Mouse (Mus musculus) macrophage (primary cell): ENCODE data around the gene Radil. TPM values are rescaled to one million over a fixed set of nuclear protein-coding genes. Genes with fewer than 3 reads are reported as not detected.

Experiments
- H3K27ac ChIP-seq: fragments of 350-480 bp; formaldehyde crosslinking; 2 replicates; pipeline ENCODE4 v1.9.0; 2021
- H3K36me3 ChIP-seq: fragments of 350-480 bp; formaldehyde crosslinking; 2 replicates; pipeline ENCODE4 v1.9.0; 2021; ENCODE audit errors: inconsistent target
- H3K4me3 ChIP-seq: fragments of 350-480 bp; formaldehyde crosslinking; 2 replicates; pipeline ENCODE4 v1.9.0; 2021; ENCODE audit errors: inconsistent target
- H3K79me2 ChIP-seq: fragments of 350-480 bp; formaldehyde crosslinking; 2 replicates; pipeline ENCODE4 v1.9.0; 2021; ENCODE audit errors: inconsistent target
- WGBS: methylation state at CpG from one replicate; pipeline ENCODE4 v1.1.7; 2026; ENCODE audit warnings: inconsistent platforms; ENCODE audit not compliant: missing documents; 5-methylcytosine and 5-hydroxymethylcytosine counted together
- polyA plus RNA-seq: library from polyadenylated mRNA; stranded (reverse); fragments of 250-400 nt; gene quantifications from 3 replicates; pipeline ENCODE4 v1.2.4, GENCODE M21; 2018; ENCODE audit warnings: inconsistent platforms

Radil gene
- polyA plus RNA-seq, 1 experiment from 2014 or later: not detected

DNA sequence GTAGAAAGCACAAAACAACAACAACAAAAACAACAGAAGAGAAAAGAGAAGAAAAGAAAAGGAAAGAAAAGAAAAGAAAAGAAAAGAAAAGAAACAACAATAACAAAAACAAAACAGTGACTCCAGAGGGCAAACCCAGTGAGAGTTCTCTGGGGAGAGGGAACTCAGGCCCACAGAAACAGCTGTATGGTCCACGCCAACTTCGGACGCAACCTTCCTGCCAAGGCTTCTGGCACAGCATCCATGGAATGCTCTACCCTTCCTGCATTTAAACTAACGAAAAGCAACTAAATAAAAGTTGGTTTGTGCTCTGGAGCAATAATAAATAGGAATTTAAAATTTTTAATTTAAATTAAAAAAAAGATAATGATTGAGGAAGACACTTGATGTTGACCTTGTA lies 5.8 kb upstream of the Radil start:
- no peak overlapping the region for H3K4me3 ChIP-seq
- 89% methylated on average over 4 of the region's 4 CpGs for WGBS
- no peaks in the 10 kb centered on the region for H3K79me2 ChIP-seq
- no peaks in the 10 kb centered on the region for H3K36me3 ChIP-seq
- H3K27ac ChIP-seq: no peak overlapping the region

DNA sequence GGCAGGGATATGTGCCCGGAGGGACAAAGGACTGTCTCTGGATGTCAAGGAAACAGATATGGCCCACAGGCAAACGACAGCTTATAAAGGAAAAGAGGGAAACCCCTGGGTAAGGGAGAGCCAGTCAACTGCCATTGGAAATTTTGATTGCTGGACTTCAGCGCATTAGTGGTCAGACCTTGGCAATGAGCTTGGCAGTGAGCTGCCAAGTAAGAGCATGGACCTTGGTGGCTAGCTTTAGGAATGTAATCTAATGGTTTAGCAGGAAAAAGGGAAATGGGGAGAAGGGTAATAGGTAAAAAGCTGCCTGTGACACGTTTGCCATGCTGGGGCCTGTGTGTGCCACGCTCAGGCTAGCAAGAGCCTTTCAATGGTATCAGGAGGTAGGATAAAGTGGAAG lies 5.0 kb upstream of the Radil start:
- Histone ChIP-seq H3K27ac (no peak overlapping the region), H3K4me3 (no peak overlapping the region), H3K79me2 (no peaks in the 10 kb centered on the region), H3K36me3 (no peaks in the 10 kb centered on the region)
- WGBS: 68% methylated on average over 5 of the region's 5 CpGs

DNA sequence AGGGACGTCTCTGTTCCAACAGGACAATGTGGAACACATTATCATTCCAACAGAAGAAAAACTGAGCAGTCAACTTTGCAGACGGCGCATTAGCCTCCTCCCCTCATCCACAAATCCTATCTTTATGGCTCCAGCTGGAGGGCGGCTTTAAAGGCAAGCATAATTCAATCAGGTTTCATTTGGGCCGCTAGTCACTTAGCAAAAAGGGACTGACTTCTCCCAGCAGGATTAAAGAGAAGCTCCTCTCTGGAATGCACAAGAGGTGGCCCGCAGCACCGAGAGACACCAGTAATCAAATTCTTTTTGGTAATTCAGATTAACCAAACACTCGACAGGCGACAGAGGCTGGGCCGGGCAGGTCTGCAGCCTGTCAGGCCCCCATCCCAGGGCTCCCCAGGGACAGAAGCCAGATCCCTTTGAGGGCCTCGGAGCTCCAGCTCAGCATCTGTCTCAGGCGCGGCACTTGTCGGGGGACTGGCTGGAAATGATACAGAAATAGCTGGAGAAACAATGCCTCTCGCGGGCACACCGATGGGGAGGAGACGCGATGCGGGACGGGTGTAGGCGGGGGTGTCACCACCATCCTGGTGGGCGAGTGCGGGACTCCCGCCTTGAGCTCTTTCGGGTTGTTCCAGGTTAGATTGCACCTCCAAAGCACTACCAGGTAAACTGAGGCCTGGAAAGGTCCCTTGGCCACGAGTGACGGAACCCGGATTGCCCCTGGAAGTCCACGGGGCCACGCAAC lies 765 bp downstream of the Radil start:
- Histone ChIP-seq H3K4me3 (no peak overlapping the region), H3K27ac (no peak overlapping the region), H3K36me3 (no peaks in the 10 kb centered on the region), H3K79me2 (no peaks in the 10 kb centered on the region)
- 19% methylated on average over 31 of the region's 31 CpGs for WGBS

DNA sequence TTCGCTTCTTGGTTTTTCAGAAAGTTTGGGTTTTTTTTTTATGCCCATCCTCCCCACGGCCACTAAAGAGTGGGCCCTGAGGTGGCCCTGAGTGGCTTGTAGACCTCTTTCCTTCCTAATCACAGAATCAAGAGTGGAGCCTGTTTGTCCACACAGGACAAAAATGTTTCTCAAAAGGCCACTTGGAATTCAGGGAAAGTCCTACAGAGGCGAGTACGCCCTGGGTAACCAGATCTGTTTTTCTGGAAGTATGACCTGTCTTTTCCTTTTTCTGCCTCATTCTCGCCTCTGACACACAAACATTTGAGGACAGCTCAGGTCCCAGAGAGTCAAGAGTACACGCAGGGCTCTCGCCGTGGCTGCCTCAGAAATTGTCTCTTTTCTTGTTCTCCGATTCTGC lies 1.5 kb downstream of the Radil start:
- no peaks in the 10 kb centered on the region for H3K79me2 ChIP-seq
- no peaks in the 10 kb centered on the region for H3K36me3 ChIP-seq
- H3K27ac ChIP-seq: no peak overlapping the region
- WGBS: 86% methylated on average over 9 of the region's 9 CpGs
- no peak overlapping the region for H3K4me3 ChIP-seq

DNA sequence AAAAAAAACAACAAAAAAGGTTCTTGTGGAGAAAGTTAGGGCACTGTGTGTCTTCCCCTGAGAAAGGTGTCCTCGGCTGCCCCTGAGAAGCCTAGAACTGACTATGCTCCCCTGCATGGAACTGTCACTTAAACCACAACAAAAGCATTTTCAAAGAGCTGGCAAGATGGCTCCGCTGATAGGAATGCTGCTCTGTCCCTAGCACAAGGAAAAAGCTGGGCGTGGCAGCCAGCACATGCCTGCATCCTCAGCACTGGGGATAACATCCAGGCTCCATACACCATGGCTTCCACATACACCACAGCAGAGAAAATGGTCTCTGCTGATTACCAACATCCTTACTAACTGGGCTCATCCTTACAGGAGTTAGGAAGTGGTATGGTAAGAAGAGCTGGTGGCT lies 3.8 kb downstream of the Radil start:
- Histone ChIP-seq H3K79me2 (no peaks in the 10 kb centered on the region), H3K4me3 (no peak overlapping the region), H3K27ac (no peak overlapping the region), H3K36me3 (no peaks in the 10 kb centered on the region)
- 83% methylated on average over 3 of the region's 3 CpGs for WGBS

DNA sequence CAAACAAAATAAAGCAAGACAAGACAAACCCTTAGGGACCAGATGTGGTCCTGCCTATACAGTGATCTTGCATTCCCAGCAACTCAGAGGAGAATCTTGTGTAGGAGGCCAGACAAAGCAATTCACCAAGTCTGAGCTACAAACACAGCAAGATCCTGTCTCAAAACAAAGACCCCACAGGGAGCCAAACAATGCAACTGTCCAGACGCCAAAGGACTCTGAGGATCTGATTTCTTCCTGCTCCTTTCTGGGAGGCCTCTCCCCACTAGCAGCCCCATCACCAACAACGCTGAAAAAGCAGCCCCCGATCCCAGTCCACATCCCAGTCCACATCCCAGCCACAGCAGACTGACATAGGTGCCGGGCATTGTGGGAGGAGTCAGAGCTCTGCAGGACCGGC lies 4.6 kb downstream of the Radil start:
- WGBS: 63% methylated on average over 5 of the region's 5 CpGs
- H3K36me3 ChIP-seq: no peaks in the 10 kb centered on the region
- no peak overlapping the region for H3K4me3 ChIP-seq
- no peak overlapping the region for H3K27ac ChIP-seq
- H3K79me2 ChIP-seq: no peaks in the 10 kb centered on the region

DNA sequence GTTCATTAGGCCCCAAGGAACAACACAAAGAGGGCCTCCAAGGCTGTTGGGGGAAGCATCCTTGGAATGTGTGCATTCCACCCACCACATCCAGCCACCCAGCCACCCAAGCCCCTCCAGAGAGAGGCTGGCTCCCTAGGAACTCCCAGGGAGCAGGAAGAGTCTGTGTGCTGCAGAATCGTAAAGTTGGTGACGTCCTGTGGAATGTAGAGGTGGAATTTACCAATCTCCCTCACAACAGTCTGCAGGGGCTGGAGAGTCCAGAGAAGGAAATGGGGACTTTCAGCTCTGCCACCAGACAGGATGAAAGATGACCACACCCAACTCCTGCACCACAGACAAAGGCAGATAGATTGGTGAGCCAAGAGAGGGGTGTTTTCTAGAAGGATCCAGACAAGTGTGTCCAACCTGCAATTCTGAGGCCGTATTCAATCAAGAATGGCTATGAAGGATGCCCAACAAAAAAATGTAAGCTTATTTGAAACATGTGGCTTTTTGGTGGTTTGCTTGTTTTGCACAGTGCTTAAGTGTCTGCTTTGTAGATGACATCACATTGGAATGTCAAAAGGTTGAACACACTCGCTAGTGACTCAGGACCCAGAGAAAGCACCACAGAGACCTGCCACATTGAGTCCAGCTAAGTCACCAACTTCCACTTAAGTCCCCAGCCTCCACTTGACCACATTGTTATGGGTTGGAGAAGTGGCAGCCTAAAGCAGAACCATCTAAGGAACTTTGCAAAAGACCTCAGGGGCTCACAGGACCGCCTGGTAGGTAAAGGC lies 5.7 kb downstream of the Radil start:
- H3K4me3 ChIP-seq: no peak overlapping the region
- no peak overlapping the region for H3K27ac ChIP-seq
- 60% methylated on average over 5 of the region's 5 CpGs for WGBS
- no peaks in the 10 kb centered on the region for H3K36me3 ChIP-seq
- no peaks in the 10 kb centered on the region for H3K79me2 ChIP-seq

DNA sequence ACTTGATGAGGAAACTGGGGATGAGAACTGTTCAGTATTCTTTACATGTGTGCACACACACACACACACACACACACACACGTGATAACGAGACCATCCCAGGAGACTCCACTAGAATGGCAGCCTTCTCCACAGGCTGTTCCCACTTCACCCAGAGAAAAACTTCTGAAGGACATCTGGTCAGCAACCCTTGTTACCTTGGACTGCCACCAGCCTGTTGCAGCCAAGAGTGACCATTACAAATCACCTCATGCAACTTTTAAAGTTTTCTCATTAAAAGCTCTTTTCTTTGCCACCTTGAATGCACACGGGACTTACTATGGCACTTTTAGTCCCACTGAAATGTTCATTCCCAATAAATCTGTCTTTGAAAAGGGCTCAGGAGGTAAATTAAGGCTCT lies 13.6 kb downstream of the Radil start:
- WGBS: 83% methylated on average over 3 of the region's 3 CpGs
- Histone ChIP-seq H3K36me3 (no peaks in the 10 kb centered on the region), H3K79me2 (no peaks in the 10 kb centered on the region), H3K27ac (no peak overlapping the region), H3K4me3 (no peak overlapping the region)

DNA sequence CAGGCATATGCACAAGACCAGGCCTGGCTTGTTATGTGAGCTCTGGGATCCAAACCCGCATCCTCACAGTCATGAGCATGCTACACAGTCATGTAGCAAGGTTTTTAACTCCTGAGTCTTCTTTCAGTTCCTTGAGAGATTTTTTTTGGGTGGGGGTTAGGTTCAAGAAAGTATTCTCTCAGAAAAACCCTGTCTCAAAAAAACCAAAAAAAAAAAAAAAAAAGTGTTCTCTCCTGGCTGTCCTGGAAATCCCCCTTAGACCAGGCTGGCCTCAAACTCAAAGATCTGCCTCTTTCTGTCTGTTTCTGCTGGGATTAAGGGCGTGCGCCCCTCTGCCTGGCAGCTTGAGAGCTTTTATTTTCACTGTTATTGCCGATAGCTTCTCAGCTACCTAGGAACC lies 15.5 kb downstream of the Radil start:
- 91% methylated on average over 4 of the region's 4 CpGs for WGBS

DNA sequence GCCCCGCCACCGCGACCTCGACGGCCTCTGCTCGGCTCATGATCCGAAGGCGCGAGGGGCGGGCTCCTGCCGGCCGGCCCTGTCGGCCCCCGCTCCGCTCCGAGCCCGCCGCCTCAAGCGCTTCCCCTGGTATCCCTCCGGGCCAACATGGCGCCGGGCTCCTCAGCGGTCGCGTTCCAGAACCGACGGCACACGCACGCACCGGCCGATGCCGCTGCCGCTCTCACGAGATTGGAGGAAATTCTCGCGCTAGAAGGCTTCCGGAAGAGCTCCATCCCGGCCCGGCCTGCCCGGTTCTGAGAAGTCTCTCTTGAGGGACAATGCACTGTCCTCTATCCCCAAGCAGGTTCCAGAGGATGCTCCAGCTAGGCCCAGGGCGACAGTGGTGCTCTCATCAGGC lies 21.0 kb downstream of the Radil start, which contains the start of gene Papolb:
Gene Papolb (minus strand): TSS at position 162 of the 400 bp plus-strand sequence.
- Histone ChIP-seq H3K27ac (no peak within 1 kb of the TSS), H3K79me2 (no peaks in the 10 kb centered on the region), H3K36me3 (no peaks in the 10 kb centered on the region), H3K4me3 (no peak within 1 kb of the TSS)
- WGBS: 54% methylated on average over 30 of the region's 41 CpGs

More for the DNA sequence above, 15.5 kb downstream of the Radil start:
- Histone ChIP-seq H3K36me3 (no peaks in the 10 kb centered on the region), H3K27ac (no peak overlapping the region), H3K4me3 (no peak overlapping the region), H3K79me2 (no peaks in the 10 kb centered on the region)

DNA sequence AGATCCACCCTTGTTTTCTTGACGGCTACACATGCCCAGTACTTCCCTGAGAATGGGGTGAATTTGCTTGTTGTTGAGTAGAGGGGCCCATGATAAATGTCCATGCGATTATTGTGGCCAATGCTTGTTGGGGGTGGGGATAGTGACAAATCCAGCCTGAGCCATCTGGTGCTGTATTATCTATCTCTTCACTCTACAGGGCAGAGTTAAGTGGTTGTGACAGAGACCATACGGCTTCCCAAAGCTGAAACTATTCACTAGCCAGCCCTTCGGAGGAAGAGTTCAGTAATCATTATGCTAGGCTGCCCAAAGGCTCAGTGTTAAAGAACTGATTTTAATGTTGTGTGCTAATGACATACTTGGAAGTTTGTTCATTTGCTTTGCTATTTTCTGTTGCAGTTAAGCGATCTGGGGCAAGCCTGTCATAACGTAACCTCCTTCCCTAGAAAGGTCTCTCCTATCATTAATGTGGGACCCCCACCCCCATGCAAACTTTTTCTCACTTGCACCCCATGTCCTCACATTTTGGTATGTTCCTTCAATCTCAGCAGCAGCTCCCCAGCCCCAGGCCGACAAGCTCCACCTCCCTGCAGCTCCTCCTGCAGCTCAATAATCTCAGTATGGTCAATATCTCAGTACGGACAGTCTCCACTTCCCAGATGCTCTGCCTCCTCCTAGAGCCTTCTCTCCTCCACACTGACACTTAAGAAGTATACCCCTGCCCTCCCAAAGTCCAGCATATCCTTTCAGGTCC lies 26.0 kb downstream of the Radil start:
- H3K27ac ChIP-seq: no peak overlapping the region
- H3K79me2 ChIP-seq: no peaks in the 10 kb centered on the region
- no peak overlapping the region for H3K4me3 ChIP-seq
- no peaks in the 10 kb centered on the region for H3K36me3 ChIP-seq
- WGBS: 91% methylated on average over 8 of the region's 8 CpGs

DNA sequence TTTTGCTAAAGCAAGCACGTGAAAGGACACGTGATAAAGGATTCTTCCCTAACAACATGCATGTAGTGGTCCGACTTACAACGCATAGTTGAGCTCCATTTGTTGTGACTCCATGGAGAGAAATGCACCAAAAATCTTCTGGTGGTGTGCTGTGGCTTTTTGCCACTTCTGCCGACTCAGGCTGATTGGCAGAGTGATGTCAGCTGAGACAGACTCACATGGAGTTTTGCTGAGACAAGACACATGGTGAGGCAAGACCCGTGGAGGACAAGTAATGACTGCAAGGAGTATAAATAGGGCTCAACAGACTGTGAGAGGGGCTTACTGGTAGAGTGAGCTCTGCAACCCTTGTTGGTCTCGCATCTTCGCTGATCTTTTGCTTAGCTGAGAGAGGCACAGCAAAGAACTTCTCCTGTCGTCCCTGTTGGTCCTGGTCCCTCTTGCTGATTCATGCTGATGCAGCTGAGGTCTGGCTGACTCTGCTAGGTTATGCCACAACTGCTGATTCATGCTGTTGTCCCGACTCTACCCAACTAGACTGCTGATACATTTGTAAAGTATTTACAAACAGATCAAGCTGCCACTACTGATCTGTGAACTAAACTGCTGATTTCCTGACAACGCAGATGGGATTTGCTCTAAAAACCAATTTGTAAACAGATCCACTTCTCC lies 29.6 kb downstream of the Radil start:
- WGBS: 70% methylated on average over 11 of the region's 11 CpGs
- Histone ChIP-seq H3K36me3 (no peaks in the 10 kb centered on the region), H3K27ac (no peak overlapping the region), H3K79me2 (no peaks in the 10 kb centered on the region), H3K4me3 (no peak overlapping the region)

DNA sequence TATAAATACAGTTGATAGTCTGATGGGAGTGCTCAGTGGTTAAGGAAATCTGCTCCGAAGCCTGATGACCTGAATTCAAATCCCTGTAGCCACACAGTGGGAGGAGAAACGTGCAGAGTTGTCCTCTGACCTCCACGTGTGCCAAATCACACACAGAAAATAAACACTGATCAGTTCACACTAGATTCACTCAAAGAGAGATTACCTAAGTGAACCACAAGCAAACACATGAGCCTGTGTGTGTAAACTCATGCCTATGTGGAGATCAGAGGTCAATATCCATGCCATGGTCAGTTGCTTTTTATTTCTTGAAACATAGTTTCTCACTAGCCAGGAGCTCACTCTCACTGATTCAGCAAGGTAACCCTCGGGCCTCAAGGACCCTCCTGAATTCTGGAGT lies 30.5 kb downstream of the Radil start:
- H3K36me3 ChIP-seq: no peaks in the 10 kb centered on the region
- H3K4me3 ChIP-seq: no peak overlapping the region
- WGBS: 89% methylated on average over 4 of the region's 4 CpGs
- no peaks in the 10 kb centered on the region for H3K79me2 ChIP-seq
- H3K27ac ChIP-seq: no peak overlapping the region

DNA sequence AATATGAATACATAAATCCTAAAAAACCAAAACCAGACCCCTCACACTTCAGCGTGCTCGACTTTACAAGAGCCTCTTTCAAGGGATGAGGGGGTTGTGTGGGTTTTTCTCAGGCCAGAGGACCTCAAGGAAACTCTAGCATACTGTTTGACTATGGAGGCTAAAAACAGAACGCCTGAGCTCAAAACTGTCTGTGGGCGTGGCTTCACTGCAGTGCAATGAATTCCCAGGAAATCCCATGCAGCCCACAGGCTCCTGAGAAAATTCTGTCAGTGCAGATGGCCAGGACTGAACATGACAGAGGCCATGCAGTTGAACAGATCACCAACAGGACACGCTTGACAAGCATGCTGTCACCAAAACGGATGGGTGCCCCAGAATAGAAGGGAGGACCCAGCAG lies 31.9 kb downstream of the Radil start:
- H3K79me2 ChIP-seq: no peaks in the 10 kb centered on the region
- no peak overlapping the region for H3K4me3 ChIP-seq
- WGBS: 81% methylated on average over 6 of the region's 6 CpGs
- no peaks in the 10 kb centered on the region for H3K36me3 ChIP-seq
- no peak overlapping the region for H3K27ac ChIP-seq
